Mouse (Mus musculus) heart, postnatal 25 days (tissue): ENCODE measurements around the gene Strn4. TPM values are rescaled to one million over a fixed set of nuclear protein-coding genes. Genes with fewer than 3 reads are reported as not detected.

Experiments used
- DNase-seq: peaks from one replicate; pipeline ENCODE4 v3.0.0; 2022; ENCODE audit warnings: low spot score
- intact Hi-C: fragments of 180-260 bp; cut with DNase I; formaldehyde crosslinking; loops from one replicate; pipeline ENCODE4 v1.15.1; 2025
- total RNA-seq, 2 experiments: library from RNA; stranded (reverse); gene quantifications; 2 replicates each; pipeline ENCODE4 v1.2.3; 2021

Strn4 gene
- total RNA-seq, 2 experiments from 2014 or later: 54.8 to 65.5 TPM

- no peak for DNase-seq
Observed at GRCm38 (mm10) chr7:16839427-16840108, 23.9 kb downstream of the Strn4 start.

GRCm38 (mm10) chr7:16840109-16840491 is 24.4 kb downstream of the Strn4 start:
- DNase-seq: no peak
- intact Hi-C loops: no loop called here

More at GRCm38 (mm10) chr7:16839427-16840108, 23.9 kb downstream of the Strn4 start:
- intact Hi-C loops: no loop called here

- DNase-seq: no peak
- intact Hi-C loops: no loop called here
Observed at GRCm38 (mm10) chr7:16841078-16841477, 25.4 kb downstream of the Strn4 start.

- intact Hi-C loops: no loop called here
- no peak for DNase-seq
Observed at GRCm38 (mm10) chr7:16841561-16842560, 26.2 kb downstream of the Strn4 start.

GRCm38 (mm10) chr7:16842645-16843063 is 27.0 kb downstream of the Strn4 start, which contains the start of gene Prkd2:
Gene Prkd2 (plus strand): TSS chr7:16842902.
- DNase-seq: peak; percentile 92
- intact Hi-C loops: no loop called here

- intact Hi-C loops: no loop called here
- DNase-seq: peak; percentile 53
Observed at GRCm38 (mm10) chr7:16843441-16844171, 27.9 kb downstream of the Strn4 start.

- no peak for DNase-seq
- intact Hi-C loops: no loop called here
Observed at GRCm38 (mm10) chr7:16844696-16845071, 29.0 kb downstream of the Strn4 start.

GRCm38 (mm10) chr7:16845072-16845819 is 29.6 kb downstream of the Strn4 start:
- DNase-seq: peak; percentile 63
- intact Hi-C loops: no loop called here

- no peak for DNase-seq
- intact Hi-C loops: no loop called here
Observed at GRCm38 (mm10) chr7:16845820-16846167, 30.1 kb downstream of the Strn4 start.

- no peak for DNase-seq
- intact Hi-C loops: no loop called here
Observed at GRCm38 (mm10) chr7:16846775-16847174, 31.1 kb downstream of the Strn4 start.

GRCm38 (mm10) chr7:16847507-16847906 is 31.8 kb downstream of the Strn4 start:
- DNase-seq: no peak
- intact Hi-C loops: no loop called here

GRCm38 (mm10) chr7:16848579-16848978 is 32.9 kb downstream of the Strn4 start:
- no peak for DNase-seq

GRCm38 (mm10) chr7:16851636-16852035 is 35.9 kb downstream of the Strn4 start:
- intact Hi-C loops: no loop called here
- no peak for DNase-seq

More at GRCm38 (mm10) chr7:16848579-16848978, 32.9 kb downstream of the Strn4 start:
- intact Hi-C loops: loop anchor here (2.0 kb wide), 1 partner anchor 18 kb away; no protein-coding TSS in a partner anchor

- intact Hi-C loops: no loop called here
- DNase-seq: no peak
Observed at GRCm38 (mm10) chr7:16853302-16853831, 37.7 kb downstream of the Strn4 start.

- DNase-seq: no peak
- intact Hi-C loops: loop anchor here (2.0 kb wide), 1 partner anchor 32 kb away; no protein-coding TSS in a partner anchor
Observed at GRCm38 (mm10) chr7:16858336-16858735, 42.6 kb downstream of the Strn4 start.

- intact Hi-C loops: loop anchor here (2.0 kb wide), 1 partner anchor 33 kb away; no protein-coding TSS in a partner anchor
- DNase-seq: no peak
Observed at GRCm38 (mm10) chr7:16859902-16860651, 44.4 kb downstream of the Strn4 start.

- intact Hi-C loops: no loop called here
- DNase-seq: no peak
Observed at GRCm38 (mm10) chr7:16867488-16867887, 51.8 kb downstream of the Strn4 start.

- intact Hi-C loops: no loop called here
- no peak for DNase-seq
Observed at GRCm38 (mm10) chr7:16869497-16869896, 53.8 kb downstream of the Strn4 start.
